Mouse (Mus musculus): ENCODE data around the gene Mettl15. TPM values are rescaled to one million over a fixed set of nuclear protein-coding genes. Genes with fewer than 3 reads are reported as not detected.
A peak's percentile ranks its signal among the peaks of the same experiment; 100 is the strongest.

Gene Mettl15
- polyA plus RNA-seq (2014; fragmentation: Nextera tagmentation; extraction: Ambion mirVana), result 8.9 and 11.7 TPM in 2 replicates

- under 1% methylated on average over 51 of the region's 51 CpGs for WGBS
- Histone ChIP-seq H3K27ac (ENCODE audit: low read depth, low read length) (peak within 1 kb of the TSS; percentile 69), H3K27me3 (ENCODE audit: control insufficient read depth, insufficient read depth, low read length) (no peaks in the 10 kb centered on the region), H3K9ac (replicated peaks; ENCODE audit: low read depth, low read length) (peak within 1 kb of the TSS; percentile 66), H3K4me2 (ENCODE audit: low read depth, low read length) (peak within 1 kb of the TSS; percentile 93), H3K4me3 (ENCODE audit: low read depth, low read length) (peak within 1 kb of the TSS; percentile 59), H3K4me1 (ENCODE audit: control insufficient read depth, insufficient read depth, low read length) (no peaks in the 10 kb centered on the region), H3K36me3 (ENCODE audit: control insufficient read depth, insufficient read depth, low read length) (no peaks in the 10 kb centered on the region), H3K9me3 (ENCODE audit: control insufficient read depth, low read length) (no peaks in the 10 kb centered on the region)
- ATAC-seq (ENCODE audit: low read depth), result peak; percentile 100
These were observed at the start of gene Mettl15, which contains the start of gene Kif18a for GRCm38 (mm10) chr2:109280600-109281340. TSS of gene Mettl15 (minus strand) at chr2:109280748. TSS of gene Kif18a (plus strand) at chr2:109280738.

GRCm38 (mm10) chr2:109311369-109311768 is 30.8 kb upstream of the Mettl15 start:
- Histone ChIP-seq H3K9ac (replicated peaks; ENCODE audit: low read depth, low read length) (no peak overlapping the region), H3K27me3 (ENCODE audit: control insufficient read depth, insufficient read depth, low read length) (no peaks in the 10 kb centered on the region), H3K9me3 (ENCODE audit: control insufficient read depth, low read length) (no peaks in the 10 kb centered on the region), H3K36me3 (ENCODE audit: control insufficient read depth, insufficient read depth, low read length) (no peaks in the 10 kb centered on the region), H3K27ac (ENCODE audit: low read depth, low read length) (no peak overlapping the region), H3K4me3 (ENCODE audit: low read depth, low read length) (no peak overlapping the region), H3K4me1 (ENCODE audit: control insufficient read depth, insufficient read depth, low read length) (no peaks in the 10 kb centered on the region), H3K4me2 (ENCODE audit: low read depth, low read length) (no peak overlapping the region)
- no peak for ATAC-seq (ENCODE audit: low read depth)
- 94% methylated on average over 5 of the region's 5 CpGs for WGBS

- no peaks in the 10 kb centered on the region for H3K4me1 ChIP-seq (ENCODE audit: control insufficient read depth, insufficient read depth, low read length)
- no peak overlapping the region for H3K9ac ChIP-seq (replicated peaks; ENCODE audit: low read depth, low read length)
- no peaks in the 10 kb centered on the region for H3K36me3 ChIP-seq (ENCODE audit: control insufficient read depth, insufficient read depth, low read length)
- no peaks in the 10 kb centered on the region for H3K27me3 ChIP-seq (ENCODE audit: control insufficient read depth, insufficient read depth, low read length)
- no peaks in the 10 kb centered on the region for H3K9me3 ChIP-seq (ENCODE audit: control insufficient read depth, low read length)
- no peak for ATAC-seq (ENCODE audit: low read depth)
- H3K4me3 ChIP-seq (ENCODE audit: low read depth, low read length), result no peak overlapping the region
- no peak overlapping the region for H3K4me2 ChIP-seq (ENCODE audit: low read depth, low read length)
- H3K27ac ChIP-seq (ENCODE audit: low read depth, low read length), result no peak overlapping the region
These were observed 23.1 kb upstream of the Mettl15 start for GRCm38 (mm10) chr2:109303638-109304037.

- Histone ChIP-seq H3K4me2 (ENCODE audit: low read depth, low read length) (no peak overlapping the region), H3K4me1 (ENCODE audit: control insufficient read depth, insufficient read depth, low read length) (no peaks in the 10 kb centered on the region), H3K9me3 (ENCODE audit: control insufficient read depth, low read length) (no peaks in the 10 kb centered on the region), H3K36me3 (ENCODE audit: control insufficient read depth, insufficient read depth, low read length) (no peaks in the 10 kb centered on the region), H3K4me3 (ENCODE audit: low read depth, low read length) (no peak overlapping the region), H3K27me3 (ENCODE audit: control insufficient read depth, insufficient read depth, low read length) (no peaks in the 10 kb centered on the region), H3K27ac (ENCODE audit: low read depth, low read length) (no peak overlapping the region), H3K9ac (replicated peaks; ENCODE audit: low read depth, low read length) (no peak overlapping the region)
- 94% methylated on average over 3 of the region's 3 CpGs for WGBS
- no peak for ATAC-seq (ENCODE audit: low read depth)
These were observed 21.7 kb upstream of the Mettl15 start for GRCm38 (mm10) chr2:109302234-109302633.

GRCm38 (mm10) chr2:109298160-109298559 is 17.6 kb upstream of the Mettl15 start:
- no peak overlapping the region for H3K9ac ChIP-seq (replicated peaks; ENCODE audit: low read depth, low read length)
- no peaks in the 10 kb centered on the region for H3K4me1 ChIP-seq (ENCODE audit: control insufficient read depth, insufficient read depth, low read length)
- H3K27me3 ChIP-seq (ENCODE audit: control insufficient read depth, insufficient read depth, low read length), result no peaks in the 10 kb centered on the region
- 98% methylated on average over 1 of the region's 1 CpGs for WGBS
- ATAC-seq (ENCODE audit: low read depth), result no peak
- no peak overlapping the region for H3K4me3 ChIP-seq (ENCODE audit: low read depth, low read length)
- H3K27ac ChIP-seq (ENCODE audit: low read depth, low read length), result no peak overlapping the region
- H3K4me2 ChIP-seq (ENCODE audit: low read depth, low read length), result no peak overlapping the region
- H3K9me3 ChIP-seq (ENCODE audit: control insufficient read depth, low read length), result no peaks in the 10 kb centered on the region
- H3K36me3 ChIP-seq (ENCODE audit: control insufficient read depth, insufficient read depth, low read length), result no peaks in the 10 kb centered on the region

GRCm38 (mm10) chr2:109296264-109296663 is 15.7 kb upstream of the Mettl15 start:
- Histone ChIP-seq H3K36me3 (ENCODE audit: control insufficient read depth, insufficient read depth, low read length) (no peaks in the 10 kb centered on the region), H3K4me3 (ENCODE audit: low read depth, low read length) (no peak overlapping the region), H3K4me2 (ENCODE audit: low read depth, low read length) (no peak overlapping the region), H3K27me3 (ENCODE audit: control insufficient read depth, insufficient read depth, low read length) (no peaks in the 10 kb centered on the region), H3K27ac (ENCODE audit: low read depth, low read length) (no peak overlapping the region), H3K9ac (replicated peaks; ENCODE audit: low read depth, low read length) (no peak overlapping the region), H3K9me3 (ENCODE audit: control insufficient read depth, low read length) (no peaks in the 10 kb centered on the region), H3K4me1 (ENCODE audit: control insufficient read depth, insufficient read depth, low read length) (no peaks in the 10 kb centered on the region)
- 91% methylated on average over 5 of the region's 5 CpGs for WGBS
- ATAC-seq (ENCODE audit: low read depth), result no peak

GRCm38 (mm10) chr2:109289327-109289726 is 8.8 kb upstream of the Mettl15 start:
- Histone ChIP-seq H3K4me3 (ENCODE audit: low read depth, low read length) (no peak overlapping the region), H3K4me1 (ENCODE audit: control insufficient read depth, insufficient read depth, low read length) (no peaks in the 10 kb centered on the region), H3K27ac (ENCODE audit: low read depth, low read length) (no peak overlapping the region), H3K4me2 (ENCODE audit: low read depth, low read length) (no peak overlapping the region), H3K27me3 (ENCODE audit: control insufficient read depth, insufficient read depth, low read length) (no peaks in the 10 kb centered on the region), H3K9ac (replicated peaks; ENCODE audit: low read depth, low read length) (no peak overlapping the region), H3K36me3 (ENCODE audit: control insufficient read depth, insufficient read depth, low read length) (no peaks in the 10 kb centered on the region), H3K9me3 (ENCODE audit: control insufficient read depth, low read length) (no peaks in the 10 kb centered on the region)
- ATAC-seq (ENCODE audit: low read depth), result no peak
- WGBS, result 94% methylated on average over 6 of the region's 6 CpGs

GRCm38 (mm10) chr2:109284121-109284520 is 3.6 kb upstream of the Mettl15 start:
- no peak overlapping the region for H3K27ac ChIP-seq (ENCODE audit: low read depth, low read length)
- H3K9ac ChIP-seq (replicated peaks; ENCODE audit: low read depth, low read length), result no peak overlapping the region
- no peaks in the 10 kb centered on the region for H3K4me1 ChIP-seq (ENCODE audit: control insufficient read depth, insufficient read depth, low read length)
- WGBS, result 96% methylated on average over 3 of the region's 3 CpGs
- ATAC-seq (ENCODE audit: low read depth), result no peak
- H3K4me3 ChIP-seq (ENCODE audit: low read depth, low read length), result no peak overlapping the region
- no peaks in the 10 kb centered on the region for H3K36me3 ChIP-seq (ENCODE audit: control insufficient read depth, insufficient read depth, low read length)
- H3K9me3 ChIP-seq (ENCODE audit: control insufficient read depth, low read length), result no peaks in the 10 kb centered on the region
- no peaks in the 10 kb centered on the region for H3K27me3 ChIP-seq (ENCODE audit: control insufficient read depth, insufficient read depth, low read length)
- no peak overlapping the region for H3K4me2 ChIP-seq (ENCODE audit: low read depth, low read length)

GRCm38 (mm10) chr2:109281341-109281690 is 768 bp upstream of the Mettl15 start:
- no peaks in the 10 kb centered on the region for H3K9me3 ChIP-seq (ENCODE audit: control insufficient read depth, low read length)
- peak overlapping the region; percentile 66 for H3K9ac ChIP-seq (replicated peaks; ENCODE audit: low read depth, low read length)
- peak overlapping the region; percentile 55 for H3K27ac ChIP-seq (ENCODE audit: low read depth, low read length)
- no peak for ATAC-seq (ENCODE audit: low read depth)
- no peaks in the 10 kb centered on the region for H3K27me3 ChIP-seq (ENCODE audit: control insufficient read depth, insufficient read depth, low read length)
- H3K4me3 ChIP-seq (ENCODE audit: low read depth, low read length), result peak overlapping the region; percentile 59
- no peaks in the 10 kb centered on the region for H3K4me1 ChIP-seq (ENCODE audit: control insufficient read depth, insufficient read depth, low read length)
- 0% methylated on average over 1 of the region's 1 CpGs for WGBS
- no peaks in the 10 kb centered on the region for H3K36me3 ChIP-seq (ENCODE audit: control insufficient read depth, insufficient read depth, low read length)
- peak overlapping the region; percentile 93 for H3K4me2 ChIP-seq (ENCODE audit: low read depth, low read length)

All from neural tube, embryonic 14.5 days (tissue).